Mouse (Mus musculus) midbrain, postnatal 0 days (tissue): ENCODE data around the gene Slc4a8. TPM values are rescaled to one million over a fixed set of nuclear protein-coding genes. Genes with fewer than 3 reads are reported as not detected.

Experiments
- ATAC-seq: fragments of 200-750 bp; cut with Nextera tagmentation; 2 replicates; pipeline ENCODE4 v1.8.0; 2017; ENCODE audit warnings: moderate number of reproducible peaks, mild to moderate bottlenecking, moderate TSS enrichment, moderate library complexity; ENCODE audit not compliant: low FRiP score
- DNase-seq: peaks from one replicate; pipeline ENCODE4 v3.0.0-alpha.2; 2015; ENCODE audit warnings: low spot score
- H3K27ac ChIP-seq: fragments of 300-500 bp; sonication (generic); 2 replicates; pipeline ENCODE4 v1.5.1; 2014; ENCODE audit warnings: low read depth, mild to moderate bottlenecking, low read length, mixed read lengths
- H3K27me3 ChIP-seq: fragments of 300-500 bp; sonication (generic); 2 replicates; pipeline ENCODE4 v1.6.1; 2014; ENCODE audit warnings: low read length, control low read depth, mixed read lengths; ENCODE audit not compliant: insufficient read depth
- H3K36me3 ChIP-seq: fragments of 300-500 bp; sonication (generic); 2 replicates; pipeline ENCODE4 v1.6.1; 2014; ENCODE audit warnings: low read length, control low read depth, mixed read lengths; ENCODE audit not compliant: insufficient read depth
- H3K4me1 ChIP-seq: fragments of 300-500 bp; sonication (generic); 2 replicates; pipeline ENCODE4 v1.6.1; 2014; ENCODE audit warnings: mild to moderate bottlenecking, control low read depth, antibody characterized with exemption, low read length, mixed read lengths; ENCODE audit not compliant: insufficient read depth
- H3K4me2 ChIP-seq: fragments of 300-500 bp; sonication (generic); 2 replicates; pipeline ENCODE4 v1.6.1; 2014; ENCODE audit warnings: low read depth, mild to moderate bottlenecking, low read length, mixed read lengths; ENCODE audit not compliant: poor library complexity, severe bottlenecking
- H3K4me3 ChIP-seq: fragments of 300-500 bp; sonication (generic); 2 replicates; pipeline ENCODE4 v1.5.1; 2014; ENCODE audit warnings: low read depth, mild to moderate bottlenecking, low read length, moderate library complexity
- H3K9ac ChIP-seq: fragments of 300-500 bp; sonication (generic); replicated peaks from 2 replicates; pipeline ENCODE4 v1.6.1; 2014; ENCODE audit warnings: mild to moderate bottlenecking, low read length, moderate library complexity, mixed read lengths; ENCODE audit not compliant: poor library complexity, severe bottlenecking
- H3K9me3 ChIP-seq: fragments of 300-500 bp; sonication (generic); 2 replicates; pipeline ENCODE4 v1.6.1; 2016; ENCODE audit warnings: low read length, control low read depth
- CTCF ChIP-seq: IDR thresholded peaks from 2 replicates; pipeline ENCODE4 v1.5.1; 2016; ENCODE audit warnings: antibody characterized with exemption, mild to moderate bottlenecking
- whole genome bisulfite sequencing: fragments of 180-500 bp; shearing (Covaris S2); extraction: QIAGEN DNeasy Blood & Tissue Kit; methylation state at CpG from one replicate; pipeline ENCODE4 v1.1.7; 2014; 5-methylcytosine and 5-hydroxymethylcytosine counted together
- polyA plus RNA-seq: library from polyadenylated mRNA; unstranded; fragments of >200 nt; fragmentation: Nextera tagmentation; extraction: Ambion mirVana; gene quantifications from 2 replicates; pipeline ENCODE4 v1.2.1, GENCODE M21; 2015
- total RNA-seq: library from RNA; depleted of rRNA; stranded (reverse); fragments of >200 nt; gene quantifications from 2 replicates; pipeline ENCODE4 v1.2.3, GENCODE M21; 2014

The Slc4a8 gene
- total and polyA plus RNA-seq, 2 experiments from 2014 or later = 31.2 to 37.3 TPM

GRCm38 (mm10) chr15:100720066-100720465 lies 41.5 kb upstream of the Slc4a8 start:
- Histone ChIP-seq H3K9me3 (no peaks in the 10 kb centered on the region), H3K27me3 (0 out of 2 replicates have a peak, but pooled peaks cover 3% of the 10 kb centered on the region), H3K27ac (no peak overlapping the region), H3K9ac (no peak overlapping the region), H3K4me2 (no peak overlapping the region), H3K36me3 (no peaks in the 10 kb centered on the region), H3K4me3 (no peak overlapping the region), H3K4me1 (no peaks in the 10 kb centered on the region)
- no peak for TF ChIP-seq CTCF
- WGBS = 87% methylated on average over 10 of the region's 10 CpGs
- ATAC-seq = no peak
- no peak for DNase-seq

- Histone ChIP-seq H3K4me1 (no peaks in the 10 kb centered on the region), H3K4me2 (no peak overlapping the region), H3K9me3 (no peaks in the 10 kb centered on the region), H3K4me3 (no peak overlapping the region), H3K36me3 (no peaks in the 10 kb centered on the region), H3K27me3 (0 out of 2 replicates have a peak, but pooled peaks cover 3% of the 10 kb centered on the region), H3K9ac (no peak overlapping the region), H3K27ac (no peak overlapping the region)
- WGBS = 85% methylated on average over 5 of the region's 5 CpGs
- ATAC-seq = no peak
- no peak for DNase-seq
- no peak for TF ChIP-seq CTCF
These were observed 40.1 kb upstream of the Slc4a8 start for GRCm38 (mm10) chr15:100721445-100721844.

- no peak for TF ChIP-seq CTCF
- H3K4me3 ChIP-seq = no peak overlapping the region
- no peaks in the 10 kb centered on the region for H3K9me3 ChIP-seq
- no peaks in the 10 kb centered on the region for H3K4me1 ChIP-seq
- no peak for ATAC-seq
- no peak overlapping the region for H3K4me2 ChIP-seq
- no peak overlapping the region for H3K27ac ChIP-seq
- H3K36me3 ChIP-seq = no peaks in the 10 kb centered on the region
- DNase-seq = no peak
- 0 out of 2 replicates have a peak, but pooled peaks cover 3% of the 10 kb centered on the region for H3K27me3 ChIP-seq
- 63% methylated on average over 4 of the region's 4 CpGs for WGBS
- H3K9ac ChIP-seq = no peak overlapping the region
These were observed 39.5 kb upstream of the Slc4a8 start for GRCm38 (mm10) chr15:100722026-100722425.

GRCm38 (mm10) chr15:100722564-100722963 lies 39.0 kb upstream of the Slc4a8 start:
- Histone ChIP-seq H3K27me3 (peaks cover 3% of the 10 kb centered on the region; the same call in 1 of the 2 replicates), H3K36me3 (no peaks in the 10 kb centered on the region), H3K4me3 (no peak overlapping the region), H3K9ac (no peak overlapping the region), H3K4me1 (no peaks in the 10 kb centered on the region), H3K9me3 (no peaks in the 10 kb centered on the region), H3K27ac (no peak overlapping the region), H3K4me2 (no peak overlapping the region)
- 77% methylated on average over 6 of the region's 6 CpGs for WGBS
- TF ChIP-seq CTCF = no peak
- DNase-seq = no peak
- no peak for ATAC-seq

GRCm38 (mm10) chr15:100723505-100723904 lies 38.0 kb upstream of the Slc4a8 start:
- no peak overlapping the region for H3K27ac ChIP-seq
- peaks cover 9% of the 10 kb centered on the region for H3K27me3 ChIP-seq
- DNase-seq = no peak
- no peak for TF ChIP-seq CTCF
- no peak overlapping the region for H3K4me3 ChIP-seq
- H3K9me3 ChIP-seq = no peaks in the 10 kb centered on the region
- no peak overlapping the region for H3K9ac ChIP-seq
- WGBS = 84% methylated on average over 14 of the region's 14 CpGs
- H3K36me3 ChIP-seq = no peaks in the 10 kb centered on the region
- no peak overlapping the region for H3K4me2 ChIP-seq
- H3K4me1 ChIP-seq = no peaks in the 10 kb centered on the region
- ATAC-seq = no peak

- DNase-seq = no peak
- Histone ChIP-seq H3K36me3 (no peaks in the 10 kb centered on the region), H3K4me2 (no peak overlapping the region), H3K27me3 (peaks cover 33% of the 10 kb centered on the region), H3K27ac (no peak overlapping the region), H3K9ac (no peak overlapping the region), H3K4me1 (no peaks in the 10 kb centered on the region), H3K9me3 (no peaks in the 10 kb centered on the region), H3K4me3 (no peak overlapping the region)
- ATAC-seq = no peak
- 88% methylated on average over 11 of the region's 11 CpGs for WGBS
- TF ChIP-seq CTCF = no peak
These were observed 34.8 kb upstream of the Slc4a8 start for GRCm38 (mm10) chr15:100726721-100727120.
